Mouse (Mus musculus) cerebellum, adult 9-10 months (tissue): ENCODE data around the gene Tssk6.
A peak's percentile ranks its signal among the peaks of the same experiment; 100 is the strongest.

ENCODE experiments used
- DNase-seq: peaks from one replicate; pipeline ENCODE4 v3.0.0; 2022

Tssk6 gene

GRCm38 (mm10) chr8:69902163-69903062 is at the start of gene Tssk6, which contains the start of the genes Ndufa13 and Yjefn3:
TSS of gene Tssk6 (plus strand) at chr8:69902184.
TSS of gene Ndufa13 (minus strand) at chr8:69902558.
TSS of gene Yjefn3 (minus strand) at chr8:69902712.
- DNase-seq: peak; percentile 75

DNA sequence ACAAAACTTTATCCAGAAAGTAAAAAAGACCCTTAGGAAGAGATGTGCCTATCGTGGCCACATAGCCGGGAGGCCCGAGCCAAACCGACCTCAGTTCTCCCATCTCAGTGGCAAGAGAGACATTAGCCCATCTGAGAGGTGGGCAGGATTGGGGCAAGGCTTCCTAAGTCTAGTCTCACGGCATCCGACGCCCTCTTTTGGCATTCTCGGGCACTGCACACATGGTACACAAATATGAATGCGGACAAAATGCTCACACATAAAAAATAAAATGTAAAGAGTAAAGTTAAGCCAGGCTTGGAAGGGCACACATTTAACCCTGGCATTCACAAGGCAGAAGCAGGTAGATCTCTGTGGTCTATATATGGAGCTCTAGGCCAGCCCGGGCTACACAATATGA is 48.1 kb upstream of the Tssk6 start:
- DNase-seq: no peak

- no peak for DNase-seq
Observed at GRCm38 (mm10) chr8:69860807-69861206, 41.2 kb upstream of the Tssk6 start.

DNA sequence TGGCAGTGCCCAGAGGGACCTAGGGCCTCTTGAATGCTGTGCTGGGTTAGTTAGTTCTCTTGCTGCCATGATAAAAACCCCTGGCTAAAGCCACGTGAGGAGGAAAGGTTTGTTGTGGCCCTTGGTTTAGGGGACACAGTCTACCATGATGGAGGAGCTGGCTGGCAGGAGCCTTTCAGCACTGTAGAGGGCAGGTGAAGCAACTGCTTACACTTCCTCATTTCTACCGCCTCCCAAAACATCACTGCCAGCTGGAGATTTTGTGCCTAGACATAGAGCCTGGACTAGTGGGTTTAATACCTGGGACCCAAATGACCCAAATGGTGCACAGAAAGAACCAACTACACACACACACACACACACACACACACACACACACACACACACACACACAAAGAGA is 40.7 kb upstream of the Tssk6 start:
- DNase-seq: no peak

GRCm38 (mm10) chr8:69863387-69864020 is 38.5 kb upstream of the Tssk6 start:
- no peak for DNase-seq

DNA sequence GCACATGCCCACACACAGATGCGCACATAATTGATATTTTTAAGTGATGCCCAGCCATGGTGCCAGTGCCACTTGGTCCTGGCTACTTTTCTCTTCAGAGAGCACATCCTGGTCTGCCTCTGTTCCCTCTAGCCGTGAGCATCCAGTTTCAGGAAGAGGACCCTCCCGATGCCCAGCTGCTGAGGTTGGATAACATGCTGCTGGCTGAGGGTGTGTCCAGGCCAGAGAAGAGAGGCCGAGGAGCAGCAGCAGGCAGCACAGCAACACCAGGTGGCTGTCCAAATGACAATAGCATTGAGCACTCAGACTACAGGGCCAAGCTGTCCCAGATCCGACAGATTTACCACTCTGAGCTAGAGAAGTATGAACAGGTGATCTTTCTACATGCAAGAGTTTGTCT is 37.8 kb upstream of the Tssk6 start:
- no peak for DNase-seq

- DNase-seq: no peak
Observed at GRCm38 (mm10) chr8:69867696-69868326, 34.2 kb upstream of the Tssk6 start.

- DNase-seq: peak; percentile 74
Observed at GRCm38 (mm10) chr8:69870003-69870765, 31.8 kb upstream of the Tssk6 start.

DNA sequence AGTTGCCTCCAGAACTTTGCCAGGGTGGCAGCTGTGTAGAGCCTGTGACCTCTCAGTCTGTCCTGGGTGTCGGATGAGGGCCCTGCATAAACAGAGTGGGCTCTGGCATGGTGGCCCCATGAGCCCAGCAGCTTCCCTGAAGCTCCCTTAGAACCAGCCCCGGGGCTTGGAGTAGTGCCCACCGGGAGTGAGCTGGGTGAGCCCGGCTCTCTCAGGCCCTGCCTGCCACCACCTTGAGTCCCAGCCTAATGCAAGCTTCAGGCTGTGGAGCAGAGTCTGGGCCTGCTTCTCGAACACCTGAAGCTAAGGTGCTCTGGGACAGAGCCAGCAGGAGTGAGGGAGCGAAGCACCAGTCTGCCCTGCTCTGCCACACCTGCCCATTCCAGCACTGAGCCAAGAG is 31.1 kb upstream of the Tssk6 start:
- DNase-seq: no peak

GRCm38 (mm10) chr8:69874155-69874554 is 27.8 kb upstream of the Tssk6 start:
- DNase-seq: peak; percentile 70

DNA sequence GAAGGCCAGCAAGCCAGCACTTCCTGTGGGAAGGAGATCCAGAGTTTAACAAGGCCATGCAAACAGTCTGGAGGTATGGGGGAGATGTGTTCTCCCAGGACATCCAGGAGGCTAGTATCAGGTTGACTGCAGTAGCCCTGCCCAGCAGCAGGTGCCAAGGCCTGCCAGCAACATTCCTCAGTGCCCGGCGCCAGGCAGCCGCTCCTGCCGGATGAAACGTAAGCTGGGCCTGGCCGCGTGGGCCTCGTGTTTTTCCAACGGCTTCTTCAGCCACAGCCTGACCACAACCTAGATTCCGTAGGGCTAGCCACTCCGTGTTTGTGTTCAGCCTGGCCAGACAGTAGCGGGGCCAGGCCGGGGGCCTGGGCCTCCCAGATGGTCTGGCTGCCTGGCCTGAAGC is 27.3 kb upstream of the Tssk6 start:
- DNase-seq: no peak

DNA sequence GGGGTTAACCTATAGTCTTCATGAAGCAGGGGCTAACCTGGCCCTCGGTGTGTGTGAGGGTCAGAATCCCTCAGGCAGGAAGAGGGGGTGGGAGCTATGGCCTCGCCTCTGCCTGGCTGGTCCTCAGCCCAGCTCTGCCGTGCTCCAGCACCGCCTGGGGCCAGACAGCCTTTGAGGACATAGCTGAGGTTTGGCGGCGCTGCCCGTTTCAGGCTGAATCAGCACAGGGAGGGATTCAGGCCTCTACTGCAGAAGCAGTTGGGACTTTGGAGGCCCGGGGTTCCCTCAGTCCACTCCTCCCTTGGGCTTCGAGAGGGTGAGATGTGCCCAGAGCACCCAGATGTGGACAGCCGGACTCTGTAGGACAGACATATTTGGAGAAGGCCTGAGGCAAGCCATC is 25.9 kb upstream of the Tssk6 start:
- no peak for DNase-seq

GRCm38 (mm10) chr8:69876967-69877366 is 25.0 kb upstream of the Tssk6 start:
- no peak for DNase-seq

DNA sequence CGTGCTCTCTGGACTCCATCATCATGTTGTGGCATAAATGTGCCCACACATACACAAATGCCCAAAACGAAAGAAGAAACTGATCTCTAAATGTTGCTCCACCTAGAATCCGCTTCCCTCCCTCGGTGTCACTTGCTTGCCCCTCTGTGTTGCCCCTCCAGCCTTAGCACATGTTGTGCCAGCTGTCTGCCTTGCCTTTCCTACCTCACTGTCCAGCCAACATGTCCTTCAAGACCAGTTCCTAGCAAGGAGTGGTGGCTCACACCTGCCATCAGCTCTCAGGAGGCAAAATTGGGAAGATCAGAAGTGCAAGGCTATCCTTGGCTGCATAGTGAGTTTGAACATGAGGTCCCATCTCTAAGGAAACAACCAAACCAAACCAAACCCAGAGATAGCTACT is 24.6 kb upstream of the Tssk6 start:
- no peak for DNase-seq

DNA sequence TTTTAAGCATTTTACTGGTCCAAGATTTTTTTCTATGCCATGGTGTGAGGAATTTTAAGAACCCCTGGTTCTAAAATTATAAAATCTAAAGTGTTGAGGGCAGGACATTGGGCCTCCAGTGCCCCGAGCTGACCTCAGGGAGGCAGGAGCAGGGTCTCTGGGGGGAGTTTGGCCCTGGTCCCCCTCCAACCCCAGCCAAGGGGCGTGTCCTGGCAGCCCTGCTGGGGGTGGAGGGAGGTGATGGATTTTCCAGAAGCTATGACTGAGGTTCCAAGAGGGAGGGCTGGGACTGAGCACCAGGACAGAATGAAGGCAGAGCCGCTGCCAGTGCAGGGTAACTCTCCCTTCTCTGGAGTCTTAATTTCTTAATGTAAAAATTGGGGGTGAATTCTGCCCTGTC is 24.0 kb upstream of the Tssk6 start:
- DNase-seq: no peak

DNA sequence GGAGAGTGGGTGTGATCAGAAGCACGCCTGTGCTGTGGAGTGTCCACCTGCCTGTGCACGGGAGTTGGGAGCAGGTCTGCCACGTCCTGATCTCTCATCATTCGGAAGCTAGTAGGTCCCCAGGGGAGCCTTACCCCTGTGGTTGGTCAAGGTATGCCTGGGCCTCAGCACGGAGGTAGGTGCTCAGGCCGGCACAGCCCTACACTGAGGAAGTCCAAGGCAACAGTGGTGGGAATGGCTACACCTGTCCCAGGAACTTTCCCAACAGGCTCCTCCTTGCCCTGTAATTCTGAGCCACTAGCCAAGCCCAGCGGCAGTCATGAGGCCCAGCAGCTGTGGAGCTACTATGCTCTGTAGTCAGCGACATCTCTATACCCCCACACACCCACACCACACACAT is 22.3 kb upstream of the Tssk6 start:
- DNase-seq: no peak

DNA sequence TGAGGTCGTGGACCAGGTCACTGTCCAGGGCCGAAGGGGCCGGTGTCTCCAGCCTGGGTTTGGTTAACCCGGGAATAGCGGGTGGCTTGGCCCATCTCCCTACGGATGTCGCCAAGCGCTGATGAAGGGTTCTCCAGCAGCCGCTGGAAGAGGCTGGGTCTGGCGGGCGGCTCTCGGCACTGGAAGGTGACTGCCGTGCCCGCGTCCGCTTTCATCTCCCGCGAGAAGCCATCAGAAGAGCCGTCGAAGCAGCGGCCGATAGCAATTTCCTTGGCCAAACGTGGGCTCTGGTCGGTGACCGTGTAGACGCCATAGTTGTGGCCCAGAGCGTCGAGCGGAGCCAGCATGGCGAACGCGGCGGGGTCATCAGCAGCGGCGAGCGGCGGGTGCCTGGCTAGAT is 21.1 kb upstream of the Tssk6 start:
- DNase-seq: no peak

DNA sequence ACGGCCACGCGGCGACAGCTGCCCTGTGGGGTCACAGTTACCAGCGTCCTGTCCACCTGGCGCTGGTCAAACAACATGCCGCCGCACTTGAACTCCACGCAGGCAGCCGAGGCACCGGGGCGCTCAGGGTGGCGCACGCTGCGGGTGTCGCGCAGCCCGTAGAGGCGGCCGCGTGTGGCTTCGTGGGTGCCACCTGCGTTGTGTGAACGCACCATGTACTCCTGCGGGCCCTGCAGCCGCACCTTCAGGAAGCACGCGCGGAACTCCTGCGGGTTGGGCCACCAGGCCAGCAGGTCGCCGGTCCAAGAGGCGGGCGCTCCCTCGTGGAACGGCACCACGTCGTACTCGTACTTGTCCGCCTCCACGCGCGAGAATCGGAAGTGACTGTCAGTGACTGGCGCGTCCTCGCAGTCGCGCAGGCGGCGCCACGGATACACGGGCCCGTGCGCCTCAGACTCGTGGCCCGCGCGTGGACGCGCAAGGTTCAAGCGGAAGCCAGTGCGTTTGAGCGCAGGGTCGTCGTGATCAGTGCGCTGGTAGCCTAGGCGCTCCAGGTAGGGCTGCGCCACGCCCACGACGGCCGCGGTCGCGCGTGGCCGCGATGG is 20.6 kb upstream of the Tssk6 start:
- no peak for DNase-seq

DNA sequence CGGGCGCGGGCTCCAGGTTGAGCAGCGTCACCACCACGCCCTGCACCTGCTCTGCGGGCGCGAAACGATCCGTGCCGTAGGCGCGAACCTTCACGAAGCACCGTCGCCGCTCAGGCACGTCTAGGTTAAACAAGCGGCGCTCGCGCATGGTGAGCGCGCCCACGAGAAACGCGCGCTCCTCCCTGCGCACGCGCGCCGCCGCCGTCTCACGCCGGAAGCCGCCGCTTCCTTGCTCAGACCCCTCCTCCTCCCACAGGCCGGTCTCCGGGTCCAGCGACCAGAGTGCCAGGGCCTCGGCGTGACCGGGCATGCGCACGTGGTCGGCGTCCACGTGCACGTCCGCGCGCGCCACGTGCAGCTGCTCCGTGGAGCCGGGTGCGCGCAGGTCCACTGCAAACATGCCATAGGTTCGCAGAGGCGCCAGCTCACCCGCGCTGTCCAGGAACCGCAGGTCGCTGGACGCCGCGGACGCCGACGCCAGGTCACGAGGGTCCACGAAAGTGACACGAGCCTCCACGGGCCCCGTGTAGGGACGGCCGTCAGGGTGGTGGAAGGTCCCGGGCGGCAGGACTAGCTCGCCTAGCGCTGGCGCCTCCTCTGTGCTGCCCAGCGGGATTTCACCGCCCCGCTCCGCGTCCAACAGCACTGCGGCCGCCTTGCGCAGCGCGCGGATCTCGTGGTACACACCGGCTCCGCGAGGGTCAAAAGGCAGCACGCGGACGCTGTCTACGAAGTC is 19.8 kb upstream of the Tssk6 start:
- no peak for DNase-seq

- no peak for DNase-seq
Observed at GRCm38 (mm10) chr8:69882833-69883600, 19.0 kb upstream of the Tssk6 start.

GRCm38 (mm10) chr8:69884141-69884540 is 17.8 kb upstream of the Tssk6 start:
- no peak for DNase-seq
